Mouse (Mus musculus) liver, adult 2 months (tissue): ENCODE measurements at regions not wholly inside any gene's neighbourhood (a gene's known extent, or its start where the extent isn't known, plus 50 kb on each side); places are given as distances from the start of the nearest gene placed in this dataset.

ENCODE experiments used
- DNase-seq: peaks from one replicate; pipeline ENCODE4 v3.0.0-alpha.2; 2011; ENCODE audit warnings: low read depth, low spot score; ENCODE audit errors: extremely low read depth
- H3K27ac ChIP-seq: fragments of 200-500 bp; replicated peaks from 2 replicates; pipeline ENCODE4 v1.5.1; 2012; ENCODE audit warnings: low read depth, mild to moderate bottlenecking, control low read depth, inconsistent platforms, low read length; ENCODE audit not compliant: insufficient read depth
- H3K27me3 ChIP-seq: fragments of 200-500 bp; 2 replicates; pipeline ENCODE4 v1.6.1; 2012; ENCODE audit warnings: mild to moderate bottlenecking, moderate library complexity, low read length, inconsistent platforms; ENCODE audit not compliant: control insufficient read depth, insufficient read depth
- H3K36me3 ChIP-seq: fragments of 200-500 bp; 2 replicates; pipeline ENCODE4 v1.6.1; 2012; ENCODE audit warnings: low read length, inconsistent platforms; ENCODE audit not compliant: control insufficient read depth, insufficient read depth
- H3K4me1 ChIP-seq: fragments of 200-500 bp; 2 replicates; pipeline ENCODE4 v1.6.1; 2011; ENCODE audit warnings: low read length; ENCODE audit not compliant: control insufficient read depth, insufficient read depth
- H3K4me3 ChIP-seq: fragments of 200-500 bp; 2 replicates; pipeline ENCODE4 v1.5.1; 2011; ENCODE audit warnings: low read depth, mild to moderate bottlenecking, control low read depth, low read length, moderate library complexity; ENCODE audit not compliant: insufficient read depth
- H3K79me2 ChIP-seq: fragments of 200-500 bp; 2 replicates; pipeline ENCODE4 v1.6.1; 2012; ENCODE audit warnings: inconsistent platforms, mild to moderate bottlenecking, low read length, moderate library complexity; ENCODE audit not compliant: control insufficient read depth, insufficient read depth
- H3K9ac ChIP-seq: fragments of 200-500 bp; 2 replicates; pipeline ENCODE4 v1.6.1; 2012; ENCODE audit warnings: low read depth, mild to moderate bottlenecking, control low read depth, inconsistent platforms, low read length
- CTCF ChIP-seq: fragments of 200-500 bp; IDR thresholded peaks from 2 replicates; pipeline ENCODE4 v1.5.1; 2011; ENCODE audit warnings: low read depth, low read length, control low read depth
- POLR2A ChIP-seq: fragments of 200-500 bp; IDR thresholded peaks from 2 replicates; pipeline ENCODE4 v1.6.1; 2011; ENCODE audit warnings: low read length, control low read depth; ENCODE audit not compliant: insufficient read depth; ENCODE audit errors: extremely low read depth
- WGBS: fragments of 180-500 bp; shearing (Covaris S2); methylation state at CpG from one replicate; pipeline ENCODE4 v1.1.7; 2018; 5-methylcytosine and 5-hydroxymethylcytosine counted together

- Histone ChIP-seq H3K4me3 (no peak overlapping the region), H3K27me3 (no peaks in the 10 kb centered on the region), H3K27ac (no peak overlapping the region), H3K36me3 (no peaks in the 10 kb centered on the region), H3K4me1 (peaks cover 10% of the 10 kb centered on the region), H3K9ac (no peak overlapping the region), H3K79me2 (no peaks in the 10 kb centered on the region)
- TF ChIP-seq CTCF (no peak), POLR2A (no peak)
- peak; percentile 38 for DNase-seq
- 70% methylated on average over 1 of the region's 1 CpGs for WGBS
Measured at GRCm38 (mm10) chr12:25281438-25281837, 184.5 kb upstream of the Id2 start.

DNA sequence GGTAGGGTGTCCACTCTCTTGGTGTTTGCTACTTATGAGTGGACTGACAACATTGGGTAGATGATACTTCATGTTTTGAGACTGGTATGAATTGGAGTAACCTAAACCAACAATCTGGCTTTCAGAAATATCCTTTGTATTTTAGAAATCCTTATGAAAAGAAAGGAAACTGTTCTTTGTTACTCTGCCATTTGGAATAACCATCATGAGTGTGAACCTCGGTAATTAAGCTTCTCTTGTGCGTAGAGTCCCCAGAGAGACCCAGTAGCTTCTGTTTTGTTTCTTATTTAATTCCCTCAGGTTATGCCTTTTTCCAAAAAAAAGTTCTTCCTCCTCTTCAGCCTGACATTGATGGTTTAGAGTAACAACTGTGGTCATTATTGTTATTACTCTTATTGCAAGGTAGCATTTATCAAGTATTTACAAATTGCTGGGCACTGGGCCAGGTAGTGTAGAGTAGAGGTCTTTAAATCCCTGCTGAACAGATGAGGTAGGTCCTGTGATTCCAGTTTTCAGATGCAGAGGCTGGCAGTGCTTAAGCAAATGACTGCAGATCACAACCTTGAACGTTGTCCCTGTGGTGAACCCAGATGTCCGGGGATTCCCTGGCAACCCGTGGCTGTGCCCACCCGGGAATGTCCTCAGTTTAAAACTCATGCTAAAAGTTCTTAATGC, 176.8 kb upstream of the Id2 start:
- no peaks in the 10 kb centered on the region for H3K79me2 ChIP-seq
- H3K4me1 ChIP-seq: peaks cover 9% of the 10 kb centered on the region; the same call in 1 of the 2 replicates
- no peak overlapping the region for H3K27ac ChIP-seq
- no peak overlapping the region for H3K4me3 ChIP-seq
- H3K27me3 ChIP-seq: no peaks in the 10 kb centered on the region
- no peak overlapping the region for H3K9ac ChIP-seq
- DNase-seq: no peak
- no peaks in the 10 kb centered on the region for H3K36me3 ChIP-seq
- TF ChIP-seq CTCF: no peak
- no peak for TF ChIP-seq POLR2A
- WGBS: 68% methylated on average over 6 of the region's 6 CpGs

DNA sequence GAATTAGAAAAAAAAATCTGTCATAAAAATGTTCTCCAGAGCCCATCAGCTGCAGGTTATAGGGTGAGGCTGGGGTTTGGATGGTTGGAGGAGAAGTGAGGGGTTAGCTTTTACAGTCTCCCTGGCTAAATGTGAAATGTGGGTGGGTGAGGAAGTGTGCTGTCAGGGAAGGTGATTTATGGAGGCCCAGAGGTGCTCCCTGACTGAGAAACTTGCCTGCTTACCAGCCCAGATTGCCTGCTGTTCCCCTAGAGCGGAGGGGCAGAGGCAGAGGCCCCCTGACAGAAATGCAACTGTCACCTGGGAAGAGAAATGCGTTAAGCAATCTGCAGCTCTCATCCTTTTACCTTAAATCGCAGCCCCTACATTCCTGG, 175.8 kb upstream of the Id2 start:
- DNase-seq: no peak
- Histone ChIP-seq H3K36me3 (no peaks in the 10 kb centered on the region), H3K9ac (no peak overlapping the region), H3K79me2 (no peaks in the 10 kb centered on the region), H3K27ac (no peak overlapping the region), H3K4me1 (peaks cover 14% of the 10 kb centered on the region; the same call in 1 of the 2 replicates), H3K4me3 (no peak overlapping the region), H3K27me3 (no peaks in the 10 kb centered on the region)
- no peak for TF ChIP-seq POLR2A
- 90% methylated on average over 3 of the region's 3 CpGs for WGBS

- DNase-seq: no peak
- TF ChIP-seq CTCF: no peak
- TF ChIP-seq POLR2A: no peak
- Histone ChIP-seq H3K4me3 (no peak overlapping the region), H3K36me3 (no peaks in the 10 kb centered on the region), H3K79me2 (no peaks in the 10 kb centered on the region), H3K4me1 (peaks cover 16% of the 10 kb centered on the region), H3K27ac (no peak overlapping the region), H3K9ac (no peak overlapping the region), H3K27me3 (no peaks in the 10 kb centered on the region)
- WGBS: 88% methylated on average over 6 of the region's 6 CpGs
Measured at GRCm38 (mm10) chr12:25272114-25272751, 175.3 kb upstream of the Id2 start.

- Histone ChIP-seq H3K27me3 (no peaks in the 10 kb centered on the region), H3K79me2 (no peaks in the 10 kb centered on the region), H3K4me1 (peaks cover 22% of the 10 kb centered on the region), H3K27ac (no peak overlapping the region), H3K4me3 (no peak overlapping the region), H3K9ac (no peak overlapping the region), H3K36me3 (no peaks in the 10 kb centered on the region)
- peak; percentile 42 for DNase-seq
- TF ChIP-seq CTCF (no peak), POLR2A (no peak)
- WGBS: 57% methylated on average over 3 of the region's 3 CpGs
Measured at GRCm38 (mm10) chr12:25269878-25270277, 172.9 kb upstream of the Id2 start.
